In the genomic region with DNA sequence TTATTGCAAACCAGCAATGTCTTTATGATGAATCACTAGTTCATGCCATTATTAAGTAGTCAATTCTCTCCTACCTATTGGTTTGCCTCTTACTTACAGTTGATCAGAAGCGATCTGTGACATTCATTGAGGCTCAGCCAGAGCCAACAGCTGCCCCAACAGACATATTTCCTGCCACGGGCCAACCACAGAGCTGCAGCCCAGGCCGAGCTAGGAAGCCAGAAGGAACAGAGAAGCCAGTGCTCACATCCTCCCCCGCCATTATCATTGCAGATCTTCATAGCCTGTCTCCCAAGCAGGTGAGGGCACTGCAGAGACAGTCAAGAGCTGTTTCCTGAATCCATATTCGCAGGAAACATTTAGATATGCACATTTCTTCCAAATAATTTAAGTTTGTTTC, we compare ENCODE assay signal across 29 mouse cellular contexts. TPM values are rescaled to one million over a fixed set of nuclear protein-coding genes. Genes with fewer than 3 reads are reported as not detected.
DNase-seq lines count a peak whose midpoint lies in the region; ATAC-seq lines count a peak whose summit lies in the region.
"Had no signal": no experiment of that assay in that cellular context is flagged by ENCODE, and none has a peak within 500 bp of the region (broad histone marks: within the 10 kb centered on the region; RNA-seq: fewer than 3 reads in every experiment).

No protein-coding gene starts in this region.

- H3K4me2 ChIP-seq in heart, embryonic 12.5 days = no peak overlapping the region
- H3K4me2 ChIP-seq: heart, embryonic 15.5 days; hindbrain, embryonic 12.5 days; liver, embryonic 12.5 days; neural tube, embryonic 13.5 days had no signal

- ATAC-seq in heart, embryonic 12.5 days (ENCODE audit: insufficient number of reproducible peaks, low FRiP score) = no peak
- ATAC-seq in hematopoietic stem cell, adult 5-6 weeks (replicated peaks in 1 of 2; ENCODE audit: insufficient read depth in 1 of 2, low FRiP score in 2 of 2, low TSS enrichment in 1 of 2, low read depth in 1 of 2, poor library complexity in 2 of 2, severe bottlenecking in 2 of 2) = peak; percentile 65 to 78
- ATAC-seq in neutrophil, adult 5-6 weeks (ENCODE audit: extremely low read depth, insufficient number of reproducible peaks, low FRiP score, poor library complexity, severe bottlenecking) = 0 out of 2 replicates have a peak, but pooled peaks have one; percentile 9
- ATAC-seq: forebrain, embryonic 16.5 days; hindbrain, postnatal 0 days; intestine, embryonic 16.5 days; liver, embryonic 12.5 days; lung, postnatal 0 days; midbrain, embryonic 16.5 days had no signal

- H3K9me3 ChIP-seq in heart, embryonic 12.5 days (replicated peaks) = no peaks in the 10 kb centered on the region
- H3K9me3 ChIP-seq: heart, embryonic 15.5 days; hindbrain, embryonic 12.5 days; liver, embryonic 12.5 days; midbrain, embryonic 10.5 days; neural tube, embryonic 13.5 days had no signal

- H3K4me1 ChIP-seq in heart, embryonic 12.5 days (replicated peaks) = no peaks in the 10 kb centered on the region
- H3K4me1 ChIP-seq: heart, embryonic 15.5 days; hindbrain, embryonic 12.5 days; liver, embryonic 12.5 days; midbrain, embryonic 10.5 days; neural tube, embryonic 13.5 days had no signal

- DNase-seq in heart, adult 11 months = peak; percentile 65
- no peak for DNase-seq in ovary, postnatal 36 days (ENCODE audit: low spot score)
- no peak for DNase-seq in adrenal gland, postnatal 10 days
- no peak for DNase-seq in ovary, postnatal 10 days (ENCODE audit: low spot score)
- DNase-seq: adrenal gland, postnatal 25 days; cerebellum, adult 11-12 months; cerebellum, adult 9-11 months; kidney, adult 8-10 months; layer of hippocampus, postnatal 36 days; left cerebral cortex, postnatal 4 days; lung, adult 18-20 months; lung, postnatal 4 days; right cerebral cortex, adult 18-20 months had no signal

- H3K27ac ChIP-seq in heart, embryonic 12.5 days (ENCODE audit: poor library complexity, severe bottlenecking) = no peak overlapping the region
- H3K27ac ChIP-seq: heart, embryonic 15.5 days; hindbrain, embryonic 12.5 days; kidney, postnatal 0 days; liver, embryonic 12.5 days; midbrain, embryonic 10.5 days; neural tube, embryonic 13.5 days; stomach, postnatal 0 days had no signal

- no peaks in the 10 kb centered on the region for H3K36me3 ChIP-seq in heart, embryonic 12.5 days
- H3K36me3 ChIP-seq: heart, embryonic 15.5 days; hindbrain, embryonic 12.5 days; liver, embryonic 12.5 days; midbrain, embryonic 10.5 days; neural tube, embryonic 13.5 days had no signal

- H3K4me3 ChIP-seq in heart, embryonic 12.5 days = no peak overlapping the region
- H3K4me3 ChIP-seq: erythroblast, embryonic 14.5 days; heart, embryonic 15.5 days; hindbrain, embryonic 12.5 days; liver, embryonic 12.5 days; midbrain, embryonic 10.5 days; neural tube, embryonic 13.5 days had no signal

- WGBS in heart, embryonic 12.5 days = 55% methylated on average over 5 of the region's 5 CpGs

- no peak overlapping the region for H3K9ac ChIP-seq in heart, embryonic 12.5 days
- H3K9ac ChIP-seq: heart, embryonic 15.5 days; hindbrain, embryonic 12.5 days; liver, embryonic 12.5 days; neural tube, embryonic 13.5 days had no signal

- H3K27me3 ChIP-seq in heart, embryonic 12.5 days (replicated peaks) = no peaks in the 10 kb centered on the region
- H3K27me3 ChIP-seq: heart, embryonic 15.5 days; hindbrain, embryonic 12.5 days; liver, embryonic 12.5 days; neural tube, embryonic 13.5 days had no signal

RNA-seq across cellular contexts. Expression of a gene that starts 6.4 kb away (rescaled TPM):
- polyA plus RNA-seq in heart, embryonic 12.5 days (2016; fragmentation: Nextera tagmentation; extraction: Ambion mirVana) = 32.5 and 35.4 TPM in 2 replicates
- total RNA-seq in hematopoietic stem cell, adult 5-6 weeks (2017) = 34.8 and 44.2 TPM in 2 replicates
- 29.7 and 31.4 TPM in 2 replicates for total RNA-seq in neutrophil, adult 5-6 weeks (2017)
- total RNA-seq in adrenal gland, postnatal 10 days (2021) = 10 to 100 TPM; 55.6 to 57.8 TPM
